Mouse (Mus musculus) ES-Bruce4 (cell line): ENCODE results near the gene Mbd5. TPM values are rescaled to one million over a fixed set of nuclear protein-coding genes. Genes with fewer than 3 reads are reported as not detected.
A peak's percentile ranks its signal among the peaks of the same experiment; 100 is the strongest.

Experiments
- H3K27ac ChIP-seq: 2 replicates; pipeline ENCODE4 v1.5.1; 2012; ENCODE audit warnings: low read length, inconsistent platforms; ENCODE audit not compliant: insufficient read depth
- H3K27me3 ChIP-seq: 2 replicates; pipeline ENCODE4 v1.6.1; 2012; ENCODE audit warnings: mild to moderate bottlenecking, low read length, inconsistent platforms; ENCODE audit not compliant: control insufficient read depth, poor library complexity, insufficient read depth, severe bottlenecking
- H3K36me3 ChIP-seq: 2 replicates; pipeline ENCODE4 v1.6.1; 2012; ENCODE audit warnings: inconsistent platforms, mild to moderate bottlenecking, low read length, moderate library complexity; ENCODE audit not compliant: control insufficient read depth, poor library complexity, insufficient read depth, severe bottlenecking
- H3K4me1 ChIP-seq: one replicate; pipeline ENCODE4 v1.8.1; 2011; ENCODE audit warnings: low read length; ENCODE audit not compliant: control insufficient read depth, insufficient read depth
- H3K4me3 ChIP-seq: 2 replicates; pipeline ENCODE4 v1.5.1; 2011; ENCODE audit warnings: low read depth, mild to moderate bottlenecking, low read length
- H3K9ac ChIP-seq: 2 replicates; pipeline ENCODE4 v1.6.1; 2012; ENCODE audit warnings: low read depth, mild to moderate bottlenecking, inconsistent platforms; ENCODE audit not compliant: poor library complexity, severe bottlenecking
- H3K9me3 ChIP-seq: replicated peaks from 2 replicates; pipeline ENCODE4 v1.6.1; 2012; ENCODE audit warnings: mild to moderate bottlenecking, low read length, inconsistent platforms; ENCODE audit not compliant: control insufficient read depth, poor library complexity, insufficient read depth, severe bottlenecking
- CTCF ChIP-seq: IDR thresholded peaks from one replicate; pipeline ENCODE4 v1.8.1; 2011; ENCODE audit warnings: low read depth, low read length
- EP300 ChIP-seq: IDR thresholded peaks from 2 replicates; pipeline ENCODE4 v1.6.1; 2011; ENCODE audit warnings: low read depth, low read length; ENCODE audit not compliant: insufficient read depth
- POLR2A ChIP-seq: IDR thresholded peaks from one replicate; pipeline ENCODE4 v1.8.1; 2011; ENCODE audit warnings: low read length; ENCODE audit not compliant: insufficient read depth
- polyA plus RNA-seq: library from polyadenylated mRNA; stranded (reverse); fragments of >200 nt; gene quantifications from 2 replicates; pipeline ENCODE4 v1.2.4, GENCODE M21; 2011; ENCODE audit warnings: low read depth; ENCODE audit not compliant: missing spikeins, insufficient read depth, insufficient read length

Mbd5 gene
- polyA plus RNA-seq, 1 experiment, result 26.1 TPM

GRCm38 (mm10) chr2:49280496-49280895 lies 331.2 kb downstream of the Mbd5 start:
- Histone ChIP-seq H3K27ac (no peak overlapping the region), H3K27me3 (no peaks in the 10 kb centered on the region), H3K4me1 (no peaks in the 10 kb centered on the region), H3K36me3 (no peaks in the 10 kb centered on the region), H3K4me3 (no peak overlapping the region), H3K9ac (no peak overlapping the region), H3K9me3 (no peaks in the 10 kb centered on the region)
- no peak for TF ChIP-seq CTCF
- TF ChIP-seq EP300, result no peak
- no peak for TF ChIP-seq POLR2A

GRCm38 (mm10) chr2:49283583-49283982 lies 334.3 kb downstream of the Mbd5 start:
- no peak overlapping the region for H3K27ac ChIP-seq
- H3K9ac ChIP-seq, result no peak overlapping the region
- H3K36me3 ChIP-seq, result no peaks in the 10 kb centered on the region
- no peaks in the 10 kb centered on the region for H3K27me3 ChIP-seq
- no peak overlapping the region for H3K4me3 ChIP-seq
- no peaks in the 10 kb centered on the region for H3K4me1 ChIP-seq
- H3K9me3 ChIP-seq, result no peaks in the 10 kb centered on the region
- no peak for TF ChIP-seq CTCF
- TF ChIP-seq POLR2A, result no peak
- TF ChIP-seq EP300, result no peak

GRCm38 (mm10) chr2:49286965-49287364 lies 337.7 kb downstream of the Mbd5 start:
- Histone ChIP-seq H3K27me3 (no peaks in the 10 kb centered on the region), H3K9me3 (no peaks in the 10 kb centered on the region; the same call in 1 of the 2 replicates), H3K9ac (no peak overlapping the region), H3K36me3 (no peaks in the 10 kb centered on the region), H3K4me3 (no peak overlapping the region), H3K27ac (no peak overlapping the region), H3K4me1 (no peaks in the 10 kb centered on the region)
- TF ChIP-seq POLR2A (no peak), EP300 (no peak)

- TF ChIP-seq POLR2A (no peak), CTCF (no peak), EP300 (no peak)
- no peaks in the 10 kb centered on the region for H3K27me3 ChIP-seq
Measured at GRCm38 (mm10) chr2:49291709-49292108, 342.4 kb downstream of the Mbd5 start.

GRCm38 (mm10) chr2:49312629-49313447 lies 363.5 kb downstream of the Mbd5 start:
- Histone ChIP-seq H3K27me3 (peaks cover 2% of the 10 kb centered on the region; the same call in 1 of the 2 replicates), H3K27ac (no peak overlapping the region), H3K4me1 (no peaks in the 10 kb centered on the region), H3K36me3 (no peaks in the 10 kb centered on the region), H3K4me3 (no peak overlapping the region), H3K9me3 (no peaks in the 10 kb centered on the region), H3K9ac (no peak overlapping the region)
- TF ChIP-seq CTCF, result peak; percentile 83
- no peak for TF ChIP-seq EP300
- TF ChIP-seq POLR2A, result no peak

More at GRCm38 (mm10) chr2:49291709-49292108, 342.4 kb downstream of the Mbd5 start:
- H3K4me1 ChIP-seq, result no peaks in the 10 kb centered on the region
- H3K9ac ChIP-seq, result no peak overlapping the region
- no peak overlapping the region for H3K27ac ChIP-seq
- no peak overlapping the region for H3K4me3 ChIP-seq
- no peaks in the 10 kb centered on the region for H3K36me3 ChIP-seq
- H3K9me3 ChIP-seq, result no peaks in the 10 kb centered on the region; the same call in 1 of the 2 replicates

- TF ChIP-seq EP300 (no peak), CTCF (no peak), POLR2A (no peak)
- Histone ChIP-seq H3K27ac (no peak overlapping the region), H3K4me3 (no peak overlapping the region), H3K36me3 (no peaks in the 10 kb centered on the region), H3K9me3 (no peaks in the 10 kb centered on the region), H3K27me3 (no peaks in the 10 kb centered on the region), H3K9ac (no peak overlapping the region), H3K4me1 (no peaks in the 10 kb centered on the region)
Measured at GRCm38 (mm10) chr2:49333594-49333993, 384.3 kb downstream of the Mbd5 start.
